Mouse (Mus musculus) spleen, adult 18-20 months (tissue): Measurements from ENCODE around the gene Nrk.

ENCODE experiments used
- DNase-seq, 2 experiments: peaks; one replicate each; pipeline ENCODE4 v3.0.0; 2022; ENCODE audit warnings: mixed read lengths in 2 of 2

Nrk gene

DNA sequence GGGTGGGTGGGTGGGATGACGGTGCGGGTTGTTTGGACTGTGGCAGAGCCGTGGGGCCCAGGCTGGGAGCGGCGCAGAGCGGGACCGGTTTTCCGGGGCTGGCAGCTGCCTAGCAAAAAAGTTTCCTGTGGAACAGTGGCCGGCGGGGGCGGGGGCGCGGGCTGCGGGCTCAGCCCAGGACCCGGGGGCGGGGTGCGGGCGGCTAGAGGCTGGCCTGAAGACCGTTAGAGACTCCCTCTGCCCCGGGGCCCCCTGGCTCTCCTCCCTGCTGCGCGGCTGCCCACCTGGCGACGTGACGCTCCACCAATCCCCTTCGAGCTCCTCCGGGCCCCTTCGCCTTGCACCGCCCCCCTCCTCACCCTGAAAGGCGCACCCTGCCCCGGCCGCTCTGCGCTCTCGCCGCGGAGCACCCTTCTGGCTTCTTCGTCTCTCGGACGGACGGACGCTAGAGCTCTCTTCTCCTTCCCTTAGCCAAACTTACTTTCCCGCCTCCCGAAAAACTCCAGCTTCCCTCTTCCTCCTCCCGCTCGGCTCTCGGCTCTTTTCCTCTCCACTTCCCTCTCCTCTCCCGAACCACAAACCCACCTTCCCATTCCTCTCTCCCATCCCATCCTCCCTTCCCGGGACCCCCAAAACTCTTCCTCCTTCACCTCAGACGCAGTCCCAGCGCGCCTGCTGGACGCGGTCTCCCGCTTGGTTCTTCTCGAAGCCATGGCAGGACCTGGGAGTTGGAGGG is at the start of gene Nrk:
Gene Nrk (plus strand): TSS at position 390 of the 736 bp plus-strand sequence.
- no peak for DNase-seq

DNA sequence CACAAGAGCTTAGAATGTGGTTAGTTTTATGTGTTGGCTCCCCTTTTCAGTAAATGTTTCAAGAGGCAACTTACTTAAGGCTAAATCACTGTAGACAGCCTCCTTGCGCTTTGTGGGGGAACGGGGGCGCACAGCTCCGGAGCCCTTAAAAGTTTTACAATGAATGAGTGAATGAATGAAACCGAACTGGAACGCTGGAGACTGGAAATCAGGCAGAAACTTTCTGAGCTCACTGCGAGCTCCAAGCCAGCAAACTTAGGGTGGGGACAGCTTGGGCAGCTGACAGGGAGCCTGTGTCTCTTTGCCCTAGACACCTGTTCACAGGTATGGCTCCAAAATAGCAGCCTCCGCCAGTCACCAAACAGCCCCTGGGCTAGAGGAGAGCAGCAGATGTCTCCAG is 864 bp upstream of the Nrk start:
- no peak for DNase-seq

DNA sequence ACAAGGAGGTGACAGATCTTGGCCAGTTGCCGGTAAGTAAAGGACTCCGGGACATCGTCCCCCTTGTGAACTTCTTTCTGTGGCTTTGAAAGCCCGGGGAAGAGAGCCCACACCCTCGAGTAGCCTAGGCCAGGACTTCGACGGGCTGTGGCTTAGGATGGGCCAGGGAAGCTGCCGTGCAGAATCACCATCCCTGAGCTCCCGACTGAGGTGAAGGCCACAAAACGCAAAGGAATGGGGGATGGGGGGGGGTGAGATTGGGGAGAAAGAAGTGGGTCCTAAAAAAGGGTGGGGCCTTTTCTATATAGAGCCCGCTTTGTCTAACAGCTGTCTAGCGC is 516 bp downstream of the Nrk start:
- no peak for DNase-seq

DNA sequence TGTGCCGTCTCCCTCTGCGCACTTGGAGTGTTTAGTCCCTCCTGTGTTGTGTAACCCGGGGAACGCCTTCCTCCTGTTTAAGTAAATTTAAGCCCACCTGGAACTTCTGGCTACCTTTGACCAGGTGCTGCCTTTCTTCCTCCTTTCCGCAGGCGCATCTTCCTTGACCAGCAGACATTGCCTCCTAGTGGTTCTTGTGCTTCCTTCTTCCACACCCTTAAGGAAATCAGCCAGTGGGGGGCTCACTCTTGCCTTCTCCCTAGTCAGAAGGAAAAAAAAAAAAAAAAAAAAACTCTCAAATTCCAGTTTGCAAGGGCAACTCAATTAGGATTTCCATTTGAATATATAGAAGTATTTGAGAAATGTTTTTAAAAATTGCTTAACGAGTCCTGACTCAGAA is 4.8 kb downstream of the Nrk start:
- DNase-seq = no peak

DNA sequence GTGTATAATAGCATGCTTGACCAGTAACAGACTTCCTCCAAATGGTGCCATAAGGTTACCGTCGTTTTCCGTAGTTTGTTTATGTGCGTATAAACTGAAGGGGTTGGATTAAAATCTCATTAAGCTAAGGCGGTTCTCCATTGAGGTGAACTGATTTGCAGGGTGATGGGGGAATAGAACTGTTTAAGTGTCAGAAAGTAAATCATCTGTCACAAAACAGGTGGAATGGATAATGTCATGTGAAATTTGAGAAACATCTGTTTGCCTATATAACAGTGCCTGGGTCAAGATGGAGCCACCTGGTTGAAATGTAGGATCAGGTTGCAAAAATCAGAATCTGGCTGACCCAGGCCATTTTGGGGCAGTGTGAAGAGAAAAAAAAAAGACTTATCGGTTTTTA is 29.7 kb downstream of the Nrk start:
- DNase-seq = no peak

DNA sequence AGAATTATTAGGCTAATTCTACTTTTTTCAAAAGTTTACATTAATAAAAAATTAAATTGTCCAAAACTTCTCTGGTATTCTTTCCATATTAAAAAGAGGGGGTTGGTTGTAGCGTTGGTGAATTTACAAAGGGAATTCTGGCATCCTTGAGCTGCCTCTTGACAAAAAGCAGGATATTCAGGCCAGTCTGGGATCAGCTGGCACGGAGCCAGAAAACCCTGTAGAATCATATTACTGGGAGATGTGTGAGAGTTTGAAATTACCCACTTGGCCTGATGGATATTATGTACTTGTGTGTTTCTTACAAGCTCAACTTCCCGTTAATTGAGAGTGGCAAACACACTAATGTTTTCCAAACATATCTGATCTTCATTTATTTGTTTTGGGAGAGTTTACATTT is 46.5 kb downstream of the Nrk start:
- no peak for DNase-seq

DNA sequence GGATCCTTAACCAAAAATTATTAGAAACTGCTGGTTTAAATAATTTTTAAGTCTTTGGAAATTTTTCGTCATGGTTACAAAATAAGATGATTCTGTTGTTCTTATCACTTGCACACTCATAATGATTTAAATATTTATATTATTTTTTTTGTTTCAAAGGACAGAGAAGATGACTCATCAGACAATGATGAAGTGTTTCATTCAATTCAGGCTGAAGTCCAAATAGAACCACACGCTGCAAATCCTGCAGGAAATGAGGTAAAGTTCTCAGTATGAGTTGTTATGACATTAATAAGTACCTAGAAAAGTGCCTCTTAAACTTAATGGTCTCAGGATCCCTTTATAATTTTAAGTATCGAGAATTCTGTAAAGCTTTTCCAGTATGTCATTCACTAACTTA is 64.3 kb downstream of the Nrk start:
- no peak for DNase-seq

DNA sequence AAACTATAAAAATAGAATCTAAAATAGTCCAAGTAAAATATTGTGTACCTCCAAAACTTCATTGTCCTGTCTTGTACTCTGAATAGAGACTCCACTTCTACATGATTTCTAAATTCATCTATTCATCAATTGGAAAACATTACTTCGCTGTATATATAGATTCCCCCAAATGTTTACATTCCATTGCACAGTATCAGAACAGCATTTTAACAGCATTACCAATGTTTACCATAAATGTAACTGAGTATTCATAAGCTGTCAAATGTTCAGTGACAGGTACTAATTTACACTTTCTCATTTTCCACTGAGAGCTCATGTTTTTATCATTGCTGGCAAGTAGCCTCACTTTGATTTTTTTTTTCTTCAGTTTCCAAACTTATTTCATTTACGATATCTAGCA is 65.0 kb downstream of the Nrk start:
- DNase-seq = no peak

DNA sequence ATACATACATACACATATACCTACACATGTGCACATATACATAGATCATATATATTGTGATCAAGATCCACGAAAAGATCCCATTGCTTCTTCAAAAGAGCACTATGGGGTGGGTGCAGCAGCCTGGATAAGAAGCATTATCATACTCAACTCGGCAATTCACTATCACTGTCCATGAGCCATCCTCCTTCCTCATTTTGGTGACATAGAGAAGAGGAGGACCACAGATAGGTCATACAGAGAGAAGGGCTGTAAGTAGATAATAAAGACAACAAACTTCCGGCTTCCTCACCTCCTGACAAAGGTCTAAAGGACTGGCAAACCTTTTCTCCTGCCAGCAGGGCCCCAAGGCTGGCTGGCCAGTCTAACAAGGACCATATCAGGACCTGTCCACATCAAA is 100.3 kb downstream of the Nrk start:
- no peak for DNase-seq

DNA sequence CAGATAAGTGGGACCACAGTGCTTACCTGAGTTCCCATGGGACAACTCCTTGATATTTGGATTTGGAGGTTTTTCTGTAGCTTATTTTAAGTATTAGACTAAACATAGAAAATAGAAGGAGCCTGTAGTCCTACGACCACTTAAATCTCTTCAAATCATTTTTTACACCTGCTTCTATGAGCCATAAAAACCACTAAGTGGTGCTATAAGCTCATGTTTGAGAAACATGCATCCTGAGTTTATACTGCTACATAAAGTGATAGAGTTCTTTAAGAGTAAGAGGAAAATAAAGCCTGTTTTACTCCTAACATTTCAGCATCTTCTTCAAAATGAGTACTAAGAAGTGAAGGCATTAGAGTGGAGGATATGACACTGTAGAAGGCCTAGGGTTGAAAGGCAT is 102.3 kb downstream of the Nrk start:
- DNase-seq = no peak

DNA sequence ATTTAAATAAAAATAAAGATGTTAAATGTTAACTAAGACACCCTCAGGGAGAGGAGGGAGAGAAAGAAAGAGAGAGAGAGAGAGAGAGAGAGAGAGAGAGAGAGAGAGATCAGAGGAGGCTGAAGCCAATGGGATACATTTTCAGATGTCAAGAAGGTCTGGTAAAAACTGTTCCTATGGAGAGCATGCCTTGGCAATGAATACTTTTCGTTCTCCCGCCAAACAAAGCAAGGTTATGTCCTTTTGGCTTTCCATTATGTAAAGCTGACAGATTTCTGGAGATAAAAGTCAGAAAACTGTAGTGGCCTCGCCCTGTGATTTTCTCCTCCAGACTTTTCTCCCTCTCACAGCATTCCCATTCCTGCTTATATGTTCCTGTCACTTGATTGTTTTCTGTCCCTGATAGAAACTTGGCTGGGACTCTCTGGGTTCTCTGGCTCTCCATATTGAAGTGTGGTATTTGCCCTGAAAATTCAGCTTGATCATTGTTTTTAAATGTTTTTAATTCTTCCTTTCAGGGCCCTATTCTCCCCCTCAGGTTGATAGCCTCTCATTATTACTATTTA is 112.4 kb downstream of the Nrk start:
- DNase-seq = no peak

DNA sequence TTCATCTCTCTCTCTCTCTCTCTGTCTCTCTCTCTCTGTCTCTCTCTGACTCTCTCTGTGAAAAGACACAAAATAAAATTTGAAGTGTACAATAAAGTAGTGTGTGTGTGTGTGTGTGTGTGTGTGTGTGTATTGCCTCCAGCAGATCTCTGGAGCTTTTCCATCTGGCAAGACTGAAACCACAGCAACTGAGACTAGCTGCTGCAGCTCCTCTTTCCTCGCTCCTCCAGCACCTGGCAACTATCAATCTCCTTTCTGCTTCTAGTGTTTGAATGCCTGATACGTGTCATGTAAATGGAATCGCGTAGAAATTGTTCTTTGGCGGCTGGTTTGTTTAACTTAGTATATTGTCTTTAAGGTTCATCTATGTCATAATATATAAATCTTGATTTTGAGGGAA is 113.1 kb downstream of the Nrk start:
- DNase-seq = no peak

DNA sequence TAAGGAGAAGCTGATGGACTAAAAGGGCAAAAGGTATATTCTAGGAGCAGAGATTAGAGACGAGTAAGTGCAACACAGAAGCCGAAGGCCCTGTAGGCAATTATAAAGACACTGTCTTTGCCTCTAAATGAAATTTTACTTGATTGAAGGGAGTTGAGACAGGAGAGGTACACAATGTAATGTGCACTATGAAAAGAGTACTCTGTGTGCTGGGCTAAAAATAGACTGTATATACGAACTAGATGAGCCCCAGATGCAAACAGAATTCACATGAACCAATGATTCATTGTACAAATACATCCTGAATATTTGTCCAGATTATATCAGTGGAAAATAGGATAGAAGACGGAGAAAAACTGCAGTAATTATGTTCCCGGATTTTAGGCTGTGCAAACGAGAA is 113.7 kb downstream of the Nrk start:
- no peak for DNase-seq

DNA sequence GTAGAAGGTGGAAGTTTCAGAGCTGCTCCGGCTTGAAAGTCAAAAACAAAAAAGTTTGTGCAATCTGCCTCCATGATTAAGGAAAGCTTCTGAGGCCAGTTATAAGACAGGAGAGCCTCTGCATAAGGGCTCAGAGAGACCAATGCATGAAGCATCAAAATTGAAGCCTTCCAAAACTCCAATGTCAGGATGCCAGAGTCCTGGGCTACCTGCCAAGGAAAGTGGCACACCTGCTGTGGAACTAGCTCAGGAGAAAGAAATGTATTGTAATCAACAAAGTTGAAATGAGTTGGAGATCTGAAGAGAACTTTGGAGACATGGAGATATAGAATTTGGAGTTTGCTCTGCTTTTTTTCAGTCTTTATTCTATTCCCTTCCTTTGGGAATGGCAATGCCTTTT is 123.4 kb downstream of the Nrk start:
- no peak for DNase-seq

DNA sequence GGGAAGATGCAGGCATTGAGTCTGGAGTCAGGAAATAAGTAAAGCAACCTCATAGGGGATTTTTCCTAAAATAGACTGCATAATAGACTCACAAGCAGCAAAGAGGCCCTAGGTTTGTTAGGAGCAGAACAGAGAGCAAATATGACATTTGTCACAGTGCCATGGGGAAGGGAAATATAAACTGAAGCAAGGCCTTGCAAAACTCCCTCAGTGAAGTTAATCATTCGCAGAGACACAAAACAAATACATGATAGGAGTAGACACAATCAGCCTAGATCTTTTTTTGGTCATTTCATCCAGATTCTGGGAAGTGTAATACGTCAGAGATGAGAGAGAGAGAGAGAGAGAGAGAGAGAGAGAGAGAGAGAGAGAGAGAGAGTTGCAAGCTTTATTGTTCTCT is 125.1 kb downstream of the Nrk start:
- DNase-seq = no peak

DNA sequence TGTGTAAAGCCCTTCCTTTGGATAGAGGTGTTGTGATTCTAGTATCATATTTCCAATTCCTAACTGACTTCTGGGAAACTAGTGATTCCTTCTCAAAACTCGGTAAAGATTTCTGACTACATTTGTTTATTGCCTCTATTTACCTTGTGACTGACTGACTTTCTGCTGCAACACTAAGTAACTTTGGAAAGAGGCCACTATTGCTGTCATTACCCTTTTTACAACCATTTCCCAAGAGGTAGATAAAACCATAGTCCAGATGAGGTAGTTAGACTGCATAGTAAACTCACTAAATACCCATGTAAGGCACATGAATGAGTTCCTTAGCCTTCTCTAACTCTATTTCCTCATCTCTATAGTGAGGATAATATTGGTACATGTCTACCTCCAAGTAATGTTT is 126.9 kb downstream of the Nrk start:
- no peak for DNase-seq

DNA sequence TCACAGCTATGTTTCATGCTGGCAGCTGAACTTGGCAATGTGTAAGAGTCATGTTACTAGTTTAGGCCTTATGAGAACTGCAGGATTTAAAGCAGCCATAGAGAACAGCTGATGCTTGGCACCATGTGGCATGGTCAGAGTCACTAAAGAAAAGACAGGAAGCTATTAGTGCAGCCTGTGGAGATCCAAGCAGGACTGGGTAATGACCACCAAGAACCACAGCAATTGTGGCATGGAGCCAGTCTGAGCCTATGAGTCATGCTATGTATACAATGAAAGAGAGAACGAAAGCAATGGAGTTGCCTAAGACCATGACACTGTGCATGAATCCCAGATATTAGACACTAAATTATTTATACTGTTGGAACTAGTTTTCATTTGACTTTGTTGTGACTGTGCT is 137.7 kb downstream of the Nrk start:
- DNase-seq = no peak

DNA sequence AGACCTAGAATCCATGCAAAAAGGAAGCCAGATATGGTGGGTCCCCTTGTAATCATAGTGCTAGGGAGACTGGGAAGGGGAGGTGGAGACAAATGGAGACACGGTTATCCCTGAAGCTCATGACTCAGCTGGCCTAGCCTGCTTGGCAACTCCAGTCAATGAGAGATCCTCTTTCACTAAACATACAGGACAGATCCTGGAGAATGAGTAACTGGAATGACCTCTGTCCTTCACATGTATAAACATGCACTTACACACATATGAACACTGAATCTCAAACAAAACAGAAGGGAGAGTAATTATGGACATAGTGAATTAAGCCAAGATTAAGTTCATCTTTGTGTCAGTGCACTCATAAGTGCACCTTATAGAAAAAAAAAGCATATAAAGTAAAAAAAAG is 138.9 kb downstream of the Nrk start:
- DNase-seq = no peak
